Mouse (Mus musculus) mesoderm, embryonic 11.5 days (tissue): ENCODE measurements around the gene Vps11.
"Not testable (repeated sequence)": the region's sequence is repeated elsewhere in the genome, so short reads cannot be mapped to it uniquely, and the experiment has no call there.

ENCODE experiments used
- DNase-seq: peaks from one replicate; pipeline ENCODE4 v3.0.0-alpha.2; 2012; ENCODE audit warnings: low read depth, low spot score

Gene Vps11

DNA sequence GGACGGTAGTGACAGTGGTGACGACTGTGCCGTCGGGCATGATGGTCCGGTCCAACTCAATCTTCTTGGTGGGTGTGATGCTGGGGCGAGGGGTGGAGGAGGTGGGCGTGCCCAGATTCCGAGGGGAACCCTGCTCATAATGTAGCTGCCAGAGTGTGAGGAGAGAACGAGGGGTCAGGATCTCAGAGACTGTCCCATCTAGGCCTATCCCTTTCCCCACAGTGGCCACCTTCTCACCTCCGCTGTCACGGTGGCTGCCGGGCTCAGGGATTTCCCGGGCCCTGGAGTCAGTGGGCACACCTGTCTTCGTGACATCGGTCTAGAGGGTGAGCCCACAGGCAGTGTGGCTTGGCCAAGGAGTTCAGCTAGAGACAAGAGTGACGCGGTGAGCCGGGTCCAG is 46.6 kb downstream of the Vps11 start:
- DNase-seq: no peak

DNA sequence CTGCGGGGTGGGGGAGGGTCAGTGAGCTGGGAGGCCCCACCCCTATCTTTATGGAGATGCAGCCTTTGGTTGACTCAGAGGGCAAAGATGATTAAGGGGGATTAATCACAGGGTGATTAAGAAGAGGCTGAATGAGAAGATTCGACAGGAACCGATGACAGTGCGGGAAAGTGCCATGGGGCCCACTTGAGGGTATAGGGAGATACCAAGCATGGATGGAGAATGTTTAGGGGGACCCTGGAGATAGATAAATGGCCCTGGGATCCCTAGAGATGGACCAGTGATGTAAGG is 47.3 kb downstream of the Vps11 start:
- no peak for DNase-seq

DNA sequence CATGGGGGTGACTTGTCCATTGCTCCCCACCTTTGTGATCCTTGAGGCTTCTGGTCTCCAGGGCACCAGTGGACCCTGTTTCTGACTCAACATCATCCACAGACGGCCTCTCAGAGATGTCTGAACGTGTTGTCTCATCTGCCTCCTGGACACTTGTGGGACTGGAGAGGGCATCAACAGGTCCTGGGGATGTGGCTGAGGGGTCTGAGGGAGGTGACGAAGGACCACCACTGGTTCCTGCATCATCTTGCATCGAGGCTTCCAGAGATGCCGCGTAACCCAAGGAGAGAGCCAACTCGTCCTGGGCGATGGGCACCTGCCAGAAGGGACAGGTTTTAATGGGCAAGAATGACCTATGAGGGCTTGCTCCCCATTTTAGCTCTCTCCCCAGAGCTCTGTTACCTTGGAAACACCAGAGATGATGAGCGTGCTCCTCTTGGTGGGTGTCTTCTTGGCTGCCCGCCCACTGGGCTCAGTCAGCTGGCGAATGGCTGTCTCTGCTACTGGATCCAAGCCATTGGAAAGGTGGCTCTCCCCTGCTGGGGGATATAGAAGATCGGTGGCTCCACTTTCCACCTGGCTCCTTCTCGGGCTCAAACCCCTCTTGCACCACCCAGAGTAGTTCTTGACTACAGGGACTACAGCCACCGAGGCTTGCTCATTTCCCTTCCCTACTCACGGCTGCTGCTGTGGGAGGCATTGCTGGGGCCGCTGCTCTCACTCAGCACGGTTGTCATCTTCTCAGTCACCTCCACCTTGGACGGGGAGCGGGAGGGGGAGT is 47.8 kb downstream of the Vps11 start:
- no peak for DNase-seq

DNA sequence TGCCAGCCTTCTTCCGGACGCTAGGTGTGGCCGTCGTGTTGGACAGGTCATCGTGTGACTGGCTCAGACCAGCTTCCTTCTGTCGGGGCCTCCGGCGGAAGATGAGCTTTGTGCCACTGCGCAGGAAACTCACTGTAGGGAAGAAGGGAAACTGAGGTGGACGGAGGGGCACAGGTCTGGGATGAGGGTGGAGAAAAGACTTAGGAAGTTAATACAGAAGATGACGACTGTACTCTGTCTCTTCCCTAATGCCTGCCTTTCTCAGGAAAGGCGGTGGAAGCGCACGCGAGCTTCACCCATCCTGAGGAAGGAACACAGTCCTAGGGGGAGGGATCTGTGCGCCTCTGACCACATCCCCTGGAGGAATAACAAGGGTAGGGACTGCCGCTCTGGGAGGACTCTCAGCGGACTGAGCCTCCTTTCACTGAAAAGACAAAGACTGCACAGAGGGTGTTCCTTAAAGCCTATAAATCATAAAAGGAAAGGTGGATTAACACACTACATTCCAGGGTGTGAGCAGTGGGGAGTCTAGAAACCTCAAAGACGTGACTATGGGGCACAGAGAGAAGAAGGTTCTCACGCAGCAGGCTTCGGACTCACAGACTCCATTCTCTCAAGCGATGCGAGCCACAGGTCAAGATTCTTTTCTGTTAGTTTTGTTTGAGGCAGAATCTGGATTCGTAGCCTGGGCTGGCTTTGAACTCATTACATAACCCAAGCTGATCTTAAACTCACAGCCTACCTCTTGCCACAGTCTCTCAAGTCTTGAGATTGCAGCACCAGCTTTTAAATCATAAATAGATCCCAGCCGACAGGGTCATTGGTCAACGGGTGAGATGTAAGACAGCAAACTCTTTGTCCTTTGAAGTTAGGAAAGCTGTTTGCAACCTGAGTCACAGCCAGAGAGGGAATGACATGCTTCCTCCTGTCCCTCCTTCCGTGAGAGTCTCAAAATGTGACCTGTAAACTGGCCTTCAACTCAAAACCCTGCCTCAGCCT is 50.0 kb downstream of the Vps11 start:
- peak; percentile 54 for DNase-seq

DNA sequence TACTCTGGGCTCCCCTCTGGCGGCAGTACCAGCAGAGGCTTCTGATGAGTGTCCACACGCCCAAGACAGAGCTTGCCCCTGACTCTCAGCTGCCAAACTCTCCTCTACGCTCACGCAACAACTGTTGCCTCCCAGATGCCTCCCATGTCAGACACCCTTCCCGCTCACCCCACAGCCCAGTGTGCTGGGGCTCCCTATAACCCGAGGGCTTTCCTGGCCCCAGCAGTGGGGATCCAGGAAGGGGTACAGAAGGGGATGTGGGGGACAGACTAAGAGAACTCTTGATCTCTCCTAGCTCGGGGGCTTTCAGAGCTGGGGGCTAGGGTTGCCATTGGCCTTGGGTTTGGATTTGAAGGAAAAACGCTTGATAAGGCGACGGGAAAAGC is 50.7 kb downstream of the Vps11 start:
- no peak for DNase-seq

DNA sequence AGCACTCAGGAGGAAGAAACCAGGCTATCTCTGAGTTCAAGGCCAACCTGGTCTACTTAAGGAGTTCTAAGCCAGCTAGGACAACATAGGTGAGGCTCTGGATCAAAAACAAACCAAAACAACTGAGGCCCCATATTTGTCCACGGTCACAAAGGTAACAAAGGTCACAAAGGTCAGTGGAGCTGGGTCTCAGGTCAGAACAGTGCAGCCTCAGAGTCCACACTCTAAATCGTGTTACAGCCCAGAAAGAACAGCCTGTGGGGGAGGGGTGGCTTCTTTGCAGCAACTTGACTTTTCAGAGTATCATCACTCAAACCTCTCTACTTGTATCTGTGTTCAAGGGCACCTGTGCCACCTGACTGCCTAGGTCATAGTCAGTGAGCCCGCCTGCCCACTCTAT is 51.7 kb downstream of the Vps11 start:
- DNase-seq: no peak

DNA sequence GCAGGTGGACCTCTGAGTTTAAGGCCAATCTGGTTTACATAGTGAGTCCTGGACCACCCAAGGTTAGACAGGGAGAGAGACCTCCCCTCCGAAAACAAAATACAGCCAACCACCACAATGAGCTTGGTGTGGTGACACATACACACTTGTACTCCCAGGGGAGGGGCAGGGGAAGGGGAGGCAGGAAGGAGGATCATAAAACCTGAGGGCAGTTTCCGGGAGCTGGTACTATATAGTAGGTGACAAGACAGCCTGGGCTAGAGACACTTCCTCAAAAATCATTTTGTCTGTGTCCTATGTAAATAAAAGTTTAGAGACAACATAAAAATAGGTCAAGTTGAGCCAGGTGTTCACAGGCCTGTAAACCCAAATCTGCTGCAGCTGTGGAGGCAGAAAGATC is 54.2 kb downstream of the Vps11 start:
- no peak for DNase-seq

DNA sequence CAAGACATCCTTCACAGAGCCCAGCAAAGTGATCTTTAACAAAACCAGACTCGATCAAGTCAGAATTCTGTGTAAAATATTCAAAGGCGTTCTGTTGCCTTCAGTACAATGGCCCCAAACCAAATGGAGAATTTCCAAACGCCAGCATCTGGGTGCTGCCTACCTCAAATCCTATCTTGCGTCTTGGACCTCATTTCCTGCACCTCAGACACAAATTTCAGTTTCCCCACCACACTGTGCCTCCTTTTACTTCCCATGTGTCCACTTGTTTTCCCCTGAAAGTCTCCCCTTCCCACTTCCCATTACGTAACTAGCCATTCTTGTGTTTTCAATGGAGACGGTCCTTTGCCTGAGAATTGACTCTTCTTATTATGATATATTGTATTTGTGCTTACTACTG is 54.9 kb downstream of the Vps11 start:
- no peak for DNase-seq

DNA sequence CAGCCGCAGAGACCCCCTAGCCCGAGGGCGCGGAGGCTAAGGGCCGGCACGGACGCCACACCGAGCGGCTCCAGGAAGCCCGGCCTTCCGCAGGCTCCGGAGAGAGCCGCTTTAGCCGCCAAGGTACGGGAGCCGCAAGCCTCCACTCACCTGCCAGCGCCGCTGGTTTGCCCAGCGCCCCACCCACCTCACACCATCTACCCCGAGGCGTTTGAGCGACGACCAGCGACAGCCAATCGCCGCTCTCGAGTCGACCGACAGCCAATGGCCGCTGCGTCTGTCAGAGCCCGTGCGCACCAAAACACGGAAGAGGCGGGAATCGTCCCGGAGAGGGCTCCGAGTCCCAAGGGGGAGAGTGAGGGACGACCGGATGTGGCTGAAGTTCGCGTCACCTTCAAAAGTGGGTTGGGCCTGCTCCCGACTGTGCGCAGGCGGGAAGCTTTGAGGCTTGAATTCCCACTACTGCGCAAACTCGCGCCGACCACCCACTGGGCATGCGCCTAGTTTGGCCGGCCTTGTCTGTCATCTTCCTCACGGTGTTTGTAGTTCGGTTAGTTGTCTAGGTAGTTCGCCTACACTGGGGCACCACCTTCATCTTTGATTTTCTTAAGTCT is 55.9 kb downstream of the Vps11 start, which contains the start of gene Hinfp:
Gene Hinfp (minus strand): TSS at position 206 of the 614 bp plus-strand sequence.
- peak; percentile 100 for DNase-seq

DNA sequence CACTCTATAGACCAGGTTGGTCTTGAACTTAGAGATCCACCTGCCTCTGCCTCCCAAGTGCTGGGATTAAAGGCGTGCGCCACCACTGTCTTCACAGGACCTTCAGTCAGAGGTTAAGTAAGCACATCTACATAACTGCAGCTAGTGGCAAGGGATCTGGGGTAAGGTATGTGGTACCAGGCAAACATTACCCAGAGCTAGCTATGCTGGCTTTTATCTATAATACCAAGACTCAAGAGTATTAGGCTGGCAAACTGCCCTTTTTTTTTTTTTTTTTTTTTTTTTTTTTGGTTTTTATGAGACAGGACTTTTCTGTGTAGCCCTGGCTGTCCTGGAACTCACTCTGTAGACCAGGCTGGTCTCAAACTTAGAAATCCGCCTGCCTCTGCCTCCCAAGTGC is 61.5 kb downstream of the Vps11 start:
- DNase-seq: not testable (repeated sequence)
